Mouse (Mus musculus): Measurements from ENCODE around the gene Tmem233.

The Tmem233 gene

GRCm38 (mm10) chr5:116083081-116083480, at the start of gene Tmem233:
TSS of gene Tmem233 (minus strand) at chr5:116083244.
- DNase-seq (ENCODE audit: low spot score in 2 of 2): no peak

GRCm38 (mm10) chr5:116123344-116123743, 40.3 kb upstream of the Tmem233 start:
- DNase-seq (ENCODE audit: low spot score in 2 of 2): peak; percentile 45 to 90

DNA sequence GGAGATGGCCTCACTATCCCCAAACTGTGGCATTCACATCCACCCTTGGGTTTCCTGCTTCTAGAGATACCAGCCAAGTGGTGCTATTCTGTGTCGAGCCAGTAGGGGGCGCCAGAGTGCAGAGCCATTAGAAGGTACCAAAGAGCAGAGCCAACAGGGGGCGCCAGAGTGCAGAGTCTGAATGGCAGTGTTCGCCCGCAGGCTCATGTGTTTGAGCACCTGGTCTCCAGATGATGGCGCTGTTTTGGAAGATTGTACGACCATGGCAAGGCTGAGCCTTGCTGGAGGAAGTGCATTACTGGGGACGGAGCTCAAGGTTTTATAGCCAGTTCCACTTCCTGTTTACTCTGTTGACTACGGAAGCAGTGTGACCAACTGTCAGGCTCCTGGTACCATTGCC, 33.5 kb upstream of the Tmem233 start:
- peak in 1 of 2 experiments; percentile 24 for DNase-seq (ENCODE audit: low spot score in 2 of 2)

DNA sequence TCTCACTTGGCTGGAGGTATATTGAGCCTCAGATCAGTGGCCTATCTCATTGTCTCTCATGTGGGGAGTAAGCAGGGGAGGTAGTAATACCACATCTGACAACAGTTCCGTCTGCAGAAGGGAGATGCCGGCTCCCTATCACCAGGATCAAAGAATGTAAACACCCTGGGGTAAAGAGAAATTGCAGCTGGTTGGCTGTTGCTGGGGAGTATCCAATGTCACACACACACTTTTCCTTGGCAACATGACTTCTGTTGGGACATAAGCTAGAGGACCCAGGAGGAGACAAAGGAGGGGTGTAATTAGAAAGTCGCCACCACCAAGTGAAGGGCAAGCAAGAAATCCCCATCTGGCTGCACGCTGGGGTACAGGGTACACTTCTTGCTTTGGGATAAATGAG, 33.1 kb upstream of the Tmem233 start:
- DNase-seq (ENCODE audit: low spot score in 2 of 2): no peak

- no peak for DNase-seq (ENCODE audit: low spot score in 2 of 2)
Measured at GRCm38 (mm10) chr5:116115071-116115834, 32.2 kb upstream of the Tmem233 start.

DNA sequence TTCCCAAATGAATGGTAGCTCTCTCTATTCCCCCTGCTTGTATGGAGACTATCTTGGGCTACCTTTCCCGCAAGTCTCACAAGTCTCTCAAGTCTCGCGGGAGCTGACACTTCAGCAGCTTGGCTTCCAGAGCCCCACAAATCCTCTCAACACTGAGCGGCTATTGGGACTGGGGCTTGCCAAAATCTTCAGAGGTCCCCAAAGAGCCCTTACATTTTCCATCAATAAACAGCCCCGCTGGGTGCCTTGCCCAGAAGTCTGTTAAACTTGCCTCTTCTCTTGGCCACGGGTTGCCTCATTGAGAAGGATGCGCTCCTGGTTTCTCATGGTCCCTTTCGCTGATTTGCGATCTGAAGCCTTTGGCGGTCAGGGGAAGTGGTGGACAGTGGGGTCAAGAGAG, 25.6 kb upstream of the Tmem233 start:
- no peak for DNase-seq (ENCODE audit: low spot score in 2 of 2)

DNA sequence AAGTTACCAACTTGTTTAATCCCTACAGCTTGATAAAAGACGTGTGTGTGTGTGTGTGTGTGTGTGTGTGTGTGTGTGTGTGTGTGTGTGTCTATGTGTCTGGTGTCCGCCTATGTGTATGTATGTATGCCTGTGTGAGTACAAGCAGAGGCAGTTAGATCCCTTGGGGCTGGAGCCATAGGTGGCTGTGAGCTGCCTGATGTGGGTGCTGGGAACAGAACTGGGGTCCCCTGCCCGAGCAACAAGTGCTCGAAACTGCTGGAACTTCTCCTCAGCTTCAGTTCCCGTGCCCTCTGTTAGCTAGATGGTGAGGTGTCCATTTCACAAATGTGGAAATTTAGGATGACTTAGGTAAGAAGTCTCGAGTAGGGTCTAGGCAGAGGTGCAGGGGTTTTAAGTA, 1.2 kb upstream of the Tmem233 start:
- no peak for DNase-seq (ENCODE audit: low spot score in 2 of 2)

DNA sequence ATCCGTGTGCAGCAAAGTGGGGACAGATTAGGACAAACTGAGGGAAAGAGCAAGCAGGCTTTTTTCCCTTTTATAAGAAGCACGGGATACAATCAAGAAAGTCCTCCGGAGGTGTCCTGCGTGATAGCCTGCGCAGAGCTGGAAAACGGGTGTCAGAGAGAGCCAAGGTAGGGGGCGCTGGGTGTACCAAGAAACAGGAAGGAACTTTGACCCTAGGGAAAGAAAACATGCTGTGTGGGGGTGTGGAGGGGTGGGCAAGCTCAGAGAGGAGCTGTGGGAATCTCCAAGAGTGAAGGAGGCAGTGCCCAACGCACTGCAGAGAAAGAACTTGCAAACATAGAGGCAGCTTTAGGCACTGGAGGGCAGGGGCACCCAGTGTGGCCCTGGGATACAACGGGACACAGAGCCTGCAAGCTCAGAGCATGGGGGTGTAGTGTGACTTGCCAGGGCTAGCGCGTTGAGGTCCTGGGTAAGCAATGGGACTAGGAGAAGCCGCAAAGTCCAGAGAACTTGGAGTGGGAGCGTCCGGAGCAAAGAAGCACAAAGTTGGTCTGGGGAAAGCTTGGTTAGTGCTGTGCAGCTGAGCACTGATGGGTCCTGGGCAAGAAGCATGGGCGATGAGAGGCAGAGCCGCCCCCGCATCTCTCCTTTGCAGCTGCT, 673 bp downstream of the Tmem233 start:
- DNase-seq (ENCODE audit: low spot score in 2 of 2): no peak

DNA sequence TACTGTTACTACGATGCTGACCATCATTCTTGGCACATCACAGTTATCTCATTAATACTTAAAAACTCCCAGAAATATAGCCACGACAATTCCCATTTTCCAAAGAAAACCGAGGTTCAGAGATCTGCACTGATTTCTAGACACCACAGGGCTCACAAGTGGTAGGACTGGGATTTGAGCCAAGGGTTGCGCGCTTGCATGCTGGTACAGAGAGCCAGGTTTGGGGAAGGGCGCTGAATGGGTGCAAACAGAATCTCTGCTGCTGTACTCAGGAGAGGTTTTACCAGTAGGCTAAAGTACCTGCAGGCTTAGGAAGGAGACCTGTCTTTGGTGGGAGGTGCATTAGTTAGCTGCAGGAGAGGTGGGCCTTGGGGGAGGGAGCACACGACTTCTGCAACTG, 1.4 kb downstream of the Tmem233 start:
- no peak for DNase-seq (ENCODE audit: low spot score in 2 of 2)

- no peak for DNase-seq (ENCODE audit: low spot score in 2 of 2)
Measured at GRCm38 (mm10) chr5:116080736-116081135, 2.3 kb downstream of the Tmem233 start.

- DNase-seq (ENCODE audit: low spot score in 2 of 2): no peak
Measured at GRCm38 (mm10) chr5:116069618-116070017, 13.4 kb downstream of the Tmem233 start.

- DNase-seq (ENCODE audit: low spot score in 2 of 2): no peak
Measured at GRCm38 (mm10) chr5:116052826-116053225, 30.2 kb downstream of the Tmem233 start.

DNA sequence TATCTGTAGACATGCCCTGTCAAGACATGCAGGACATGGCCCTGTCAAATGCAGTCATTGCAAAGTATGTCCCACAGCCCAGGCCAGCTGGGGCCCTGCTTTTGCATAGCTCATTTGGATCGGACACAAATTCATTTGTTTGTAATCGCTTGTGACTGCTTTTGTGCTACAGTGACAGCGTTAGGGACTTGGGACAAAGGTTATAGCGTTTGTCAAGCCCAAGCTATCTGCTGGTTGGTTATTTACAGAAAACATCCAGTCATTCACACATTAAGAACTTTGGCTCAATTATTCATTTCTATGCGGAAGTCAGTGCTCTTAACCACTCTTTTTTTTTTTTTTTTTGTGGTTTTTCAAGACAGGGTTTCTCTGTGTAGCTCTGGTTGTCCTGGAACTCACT, 30.9 kb downstream of the Tmem233 start:
- DNase-seq (ENCODE audit: low spot score in 2 of 2): no peak

GRCm38 (mm10) chr5:116049821-116050220, 33.2 kb downstream of the Tmem233 start:
- DNase-seq (ENCODE audit: low spot score in 2 of 2): no peak

DNA sequence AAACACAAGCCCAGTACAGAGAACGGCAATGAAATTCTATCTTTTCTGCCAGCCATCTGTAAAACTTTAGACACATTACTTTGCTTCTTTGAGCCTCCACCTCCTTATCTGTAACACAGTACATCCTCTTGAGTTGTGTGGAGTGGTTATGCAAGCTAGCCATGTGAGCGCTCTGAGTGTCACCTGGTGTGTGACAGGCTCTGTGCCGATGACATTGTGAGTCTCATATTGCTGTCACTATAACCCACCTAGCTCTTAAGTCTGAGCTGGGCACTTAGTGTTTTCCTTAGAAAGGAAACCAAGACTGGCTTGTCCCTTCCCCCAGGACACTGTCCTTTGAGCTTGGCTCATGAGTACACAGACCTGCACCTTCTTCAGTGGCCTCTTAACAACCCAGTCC, 34.7 kb downstream of the Tmem233 start:
- DNase-seq (ENCODE audit: low spot score in 2 of 2): no peak

DNA sequence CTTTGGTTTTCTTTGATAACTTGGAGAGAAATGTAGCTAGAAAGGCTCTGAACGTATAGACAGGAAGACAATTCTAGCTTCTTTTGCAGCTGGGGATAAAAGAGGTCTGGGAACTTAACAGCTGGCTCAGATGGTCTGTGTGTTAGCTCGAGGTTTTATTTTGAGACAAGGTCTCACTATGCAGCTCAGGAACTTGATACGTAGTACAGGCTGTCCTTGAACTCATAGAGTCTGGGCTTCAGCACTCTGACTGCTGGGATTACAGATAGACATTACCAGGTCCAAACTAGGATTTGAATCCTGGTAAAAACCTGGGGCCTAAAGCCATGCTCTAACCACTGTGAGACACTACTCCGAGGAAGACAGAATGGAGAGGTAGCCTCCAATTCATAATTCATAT, 36.8 kb downstream of the Tmem233 start:
- DNase-seq (ENCODE audit: low spot score in 2 of 2): no peak

DNA sequence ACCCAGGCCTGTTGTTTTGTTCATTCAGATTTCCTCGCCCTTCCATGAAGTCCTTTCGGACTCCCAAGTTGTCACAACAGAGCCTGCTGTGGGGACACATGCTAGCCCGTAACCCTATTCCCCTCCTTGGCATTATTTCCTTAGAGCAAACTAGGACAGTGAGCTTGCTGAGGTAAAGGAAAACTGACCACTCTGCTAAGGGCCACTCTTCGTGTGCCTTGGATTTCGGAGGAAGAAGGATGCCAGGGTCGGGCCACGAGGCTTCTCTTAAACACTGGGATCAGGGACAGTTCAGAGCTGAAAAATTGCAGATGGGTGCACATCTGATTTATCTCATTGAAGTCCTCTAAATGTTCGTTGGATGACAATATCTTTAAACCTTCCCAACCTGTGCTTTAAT, 37.5 kb downstream of the Tmem233 start:
- no peak for DNase-seq (ENCODE audit: low spot score in 2 of 2)

- no peak for DNase-seq (ENCODE audit: low spot score in 2 of 2)
Measured at GRCm38 (mm10) chr5:116042241-116042640, 40.8 kb downstream of the Tmem233 start.

DNA sequence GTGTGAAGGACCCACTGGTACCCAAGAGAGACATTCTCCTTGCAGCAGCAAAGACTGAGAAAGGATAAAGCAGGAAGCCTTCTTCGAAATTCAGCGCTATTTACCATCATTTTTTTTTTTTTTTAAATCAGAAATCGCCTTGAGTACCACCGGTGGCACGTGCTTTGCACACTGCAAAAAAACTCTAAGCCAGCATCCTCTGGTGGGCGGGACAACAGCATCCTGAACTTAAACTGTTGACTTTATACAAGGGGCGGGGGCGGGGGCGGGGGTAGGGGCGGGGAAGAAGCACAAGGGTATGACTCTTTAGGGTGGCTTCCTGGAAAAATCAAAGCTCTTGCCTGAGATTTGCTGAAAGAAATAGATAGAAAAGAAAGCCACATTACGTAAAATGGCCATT, 43.3 kb downstream of the Tmem233 start:
- no peak for DNase-seq (ENCODE audit: low spot score in 2 of 2)

DNA sequence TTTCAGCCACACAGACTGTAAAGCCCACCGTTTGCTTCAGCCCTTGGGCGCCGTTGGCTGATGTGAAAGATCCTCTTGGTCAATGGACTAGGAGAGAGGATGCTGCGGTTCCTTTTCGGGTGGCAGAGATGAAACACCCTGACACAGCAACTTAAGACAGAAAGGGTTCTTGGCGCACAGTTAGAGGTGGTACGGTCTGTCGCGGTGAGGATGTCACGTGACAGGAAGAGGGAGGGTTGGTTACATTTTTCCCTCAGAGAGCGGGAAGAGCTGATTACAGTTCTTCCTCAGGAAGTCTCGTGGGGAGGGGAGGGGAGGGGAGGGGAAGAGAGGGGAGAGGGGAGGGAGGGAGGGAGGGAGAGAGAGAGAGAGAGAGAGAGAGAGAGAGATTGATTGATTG, 45.3 kb downstream of the Tmem233 start:
- no peak for DNase-seq (ENCODE audit: low spot score in 2 of 2)

DNA sequence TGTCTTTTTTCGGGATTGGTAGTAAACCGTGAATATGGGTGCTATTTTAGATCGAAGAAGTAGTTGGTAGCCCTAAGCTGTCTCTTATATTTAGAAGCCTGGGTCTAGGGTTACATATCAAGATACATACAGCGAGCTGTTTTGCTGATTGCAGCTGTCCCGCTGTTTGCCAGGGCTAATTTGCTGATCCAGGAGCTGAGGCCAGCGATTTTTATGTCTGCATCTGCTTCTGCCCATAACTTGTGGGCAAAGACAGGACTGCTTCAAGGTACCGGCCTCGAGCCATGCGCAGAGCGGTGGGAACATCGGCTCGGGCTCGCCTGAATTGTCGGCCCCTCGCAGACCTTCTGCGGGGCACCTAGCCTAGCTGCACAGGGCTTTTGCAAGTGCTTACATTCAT, 46.6 kb downstream of the Tmem233 start:
- DNase-seq (ENCODE audit: low spot score in 2 of 2): no peak

DNA sequence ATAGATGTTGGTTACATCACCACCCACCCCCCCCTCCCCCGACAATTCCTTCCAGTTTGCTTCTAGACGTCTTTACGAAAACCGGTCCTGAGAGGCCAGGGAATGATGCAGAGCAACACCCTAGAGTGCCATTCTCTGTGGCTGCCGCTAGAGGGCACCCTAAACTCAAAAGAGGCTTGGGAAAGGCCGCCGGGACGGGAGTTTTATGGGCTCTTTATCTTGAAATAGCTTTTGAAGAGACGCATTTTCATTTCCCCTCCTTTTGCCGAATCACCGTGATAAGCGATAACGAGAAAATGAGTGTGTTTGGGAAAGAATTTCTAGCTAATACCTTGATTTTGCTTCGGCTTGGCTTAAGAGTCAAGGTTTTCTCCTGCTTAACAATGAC, 51.9 kb downstream of the Tmem233 start:
- peak in 1 of 2 experiments; percentile 43 for DNase-seq (ENCODE audit: low spot score in 2 of 2)

DNA sequence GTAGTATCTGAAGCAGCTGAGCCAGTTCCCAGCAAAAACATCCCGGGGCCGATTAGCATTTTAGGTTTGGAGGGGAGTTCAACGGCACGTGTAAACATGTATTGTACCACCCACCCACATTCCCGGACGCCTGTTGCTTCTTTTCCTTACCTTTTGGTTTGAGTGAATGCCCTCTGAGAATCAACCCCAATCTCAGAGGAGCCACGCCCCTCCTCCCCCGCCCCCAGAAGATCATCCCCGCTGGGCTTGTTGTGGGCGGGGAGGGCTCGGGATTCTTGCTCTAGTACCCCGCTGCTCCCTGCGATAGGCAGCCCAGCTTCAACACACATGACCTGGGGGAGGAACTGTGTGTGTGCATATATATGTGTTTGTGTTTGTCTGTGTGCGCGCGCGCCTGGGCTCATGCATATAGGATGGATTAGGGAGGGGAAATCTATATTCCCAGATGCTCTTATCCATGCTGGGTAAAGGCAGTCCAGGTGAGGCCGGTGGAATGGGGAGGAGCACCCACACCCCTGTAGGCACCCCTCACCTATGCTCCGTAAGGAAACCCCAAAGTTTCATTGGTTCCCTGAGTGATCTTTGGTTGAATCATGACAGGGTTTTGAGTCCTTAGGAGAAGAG, 52.4 kb downstream of the Tmem233 start:
- DNase-seq (ENCODE audit: low spot score in 2 of 2): no peak
